Comparison of ENCODE assay signal across 16 mouse cellular contexts in genomic region chr19:24111581-24111980, GRCm38 (mm10).
"Had no signal": no experiment of that assay in that cellular context is flagged by ENCODE, and none has a peak within 500 bp of the region (broad histone marks: within the 10 kb centered on the region; RNA-seq: fewer than 3 reads in every experiment).

No protein-coding gene starts in this region.

- H3K4me1 ChIP-seq: limb, embryonic 10.5 days; limb, embryonic 13.5 days; liver, embryonic 12.5 days; liver, embryonic 15.5 days had no signal

- H3K4me2 ChIP-seq: limb, embryonic 13.5 days; liver, embryonic 12.5 days; liver, embryonic 15.5 days; lung, embryonic 14.5 days; midbrain, embryonic 11.5 days had no signal

- H3K4me3 ChIP-seq: layer of hippocampus, adult 2 months; limb, embryonic 10.5 days; limb, embryonic 13.5 days; liver, embryonic 12.5 days; liver, embryonic 15.5 days had no signal

- H3K27ac ChIP-seq: layer of hippocampus, adult 2 months; limb, embryonic 10.5 days; limb, embryonic 13.5 days; liver, embryonic 12.5 days; liver, embryonic 15.5 days had no signal

- H3K9ac ChIP-seq: limb, embryonic 13.5 days; liver, embryonic 12.5 days; liver, embryonic 15.5 days; lung, embryonic 14.5 days had no signal

- H3K27me3 ChIP-seq: limb, embryonic 13.5 days; liver, embryonic 12.5 days; liver, embryonic 15.5 days had no signal

- DNase-seq: kidney, adult 11 months; kidney, adult 9 months; kidney, postnatal 25 days; layer of hippocampus, adult 9-11 months; liver; lung, embryonic 14.5 days; lung, postnatal 10 days; lung, postnatal 36 days; midbrain, embryonic 14.5 days; thymus, postnatal 25 days had no signal

- ATAC-seq: liver, embryonic 12.5 days had no signal

- H3K9me3 ChIP-seq: limb, embryonic 10.5 days; liver, embryonic 12.5 days; liver, embryonic 15.5 days had no signal
